Mouse (Mus musculus): ENCODE data around the gene H6pd. TPM values are rescaled to one million over a fixed set of nuclear protein-coding genes. Genes with fewer than 3 reads are reported as not detected.

Gene H6pd
- total RNA-seq, 2 experiments from 2014 or later, result 43.2 to 49.2 TPM

GRCm38 (mm10) chr4:150023518-150023917 is 14.7 kb upstream of the H6pd start:
- no peak for DNase-seq

DNA sequence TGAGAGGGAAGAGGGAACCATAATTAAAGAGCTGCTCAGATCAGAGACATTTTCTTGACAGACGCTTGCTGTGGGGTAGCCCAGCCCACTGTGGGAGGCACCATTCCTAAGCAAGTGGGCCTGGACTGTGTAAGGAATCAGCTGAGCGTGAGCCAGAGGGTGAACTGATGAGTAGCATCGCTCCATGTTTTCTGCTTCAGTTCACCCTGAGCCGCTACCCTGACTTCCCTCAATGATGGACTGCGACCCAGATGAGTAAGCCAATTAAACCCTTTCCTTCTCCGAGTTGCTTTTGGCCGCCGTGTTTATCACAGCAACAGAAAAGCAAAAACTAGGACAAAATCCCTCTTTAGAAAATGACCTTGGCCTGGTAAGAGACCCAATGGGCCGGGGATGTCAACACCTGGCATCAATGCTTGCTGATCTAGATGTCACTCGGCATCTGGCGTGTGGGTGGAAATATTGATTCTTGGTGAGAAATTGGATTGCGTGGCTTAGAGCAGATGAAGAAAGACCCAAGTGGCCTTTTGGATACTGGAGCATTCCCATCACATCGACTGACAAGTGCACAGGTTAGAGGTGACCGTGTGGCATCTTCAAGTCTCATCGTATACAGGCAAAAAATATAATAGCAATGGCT is 11.0 kb upstream of the H6pd start:
- no peak for DNase-seq

DNA sequence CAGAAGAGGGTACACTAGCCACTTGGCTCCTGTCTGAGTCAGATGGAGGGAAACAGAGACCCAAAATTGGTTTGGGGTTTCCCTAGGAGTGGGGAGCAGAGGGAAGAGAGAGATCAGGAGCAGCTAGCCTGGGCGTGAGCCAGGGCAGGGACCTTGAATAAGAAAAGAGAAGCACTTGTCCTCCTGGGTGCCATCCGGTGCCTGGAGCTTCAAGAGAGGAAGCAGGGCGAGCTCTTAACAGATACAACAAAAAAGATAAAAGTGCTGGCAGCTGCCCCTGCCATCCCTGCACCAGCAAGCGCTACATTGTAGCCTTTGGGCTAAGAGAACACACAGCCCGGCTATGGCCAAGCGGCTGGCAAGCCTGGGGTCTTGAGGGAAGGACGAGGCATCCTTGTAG is 6.6 kb upstream of the H6pd start:
- DNase-seq, result no peak

GRCm38 (mm10) chr4:150014378-150015091 is 5.7 kb upstream of the H6pd start:
- DNase-seq, result no peak

DNA sequence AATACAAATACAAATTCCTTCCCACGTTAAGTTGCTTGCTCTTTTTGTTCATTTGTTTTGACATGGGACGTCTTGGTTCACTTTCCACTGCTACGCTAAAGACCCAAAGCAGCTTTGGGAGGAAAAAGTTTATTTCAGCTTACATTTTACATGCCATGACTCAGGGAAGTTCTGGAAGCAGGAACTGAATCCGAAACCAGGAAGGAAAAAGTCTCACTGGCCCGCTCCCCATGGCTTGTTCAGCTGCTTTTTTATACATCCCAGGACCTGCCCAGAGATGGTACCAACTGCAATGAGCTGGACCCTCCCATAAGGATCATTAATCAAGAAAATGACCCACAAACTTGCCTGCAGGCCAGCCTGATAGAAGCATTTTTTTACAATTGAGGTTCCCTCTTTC is 5.0 kb upstream of the H6pd start:
- DNase-seq, result no peak

DNA sequence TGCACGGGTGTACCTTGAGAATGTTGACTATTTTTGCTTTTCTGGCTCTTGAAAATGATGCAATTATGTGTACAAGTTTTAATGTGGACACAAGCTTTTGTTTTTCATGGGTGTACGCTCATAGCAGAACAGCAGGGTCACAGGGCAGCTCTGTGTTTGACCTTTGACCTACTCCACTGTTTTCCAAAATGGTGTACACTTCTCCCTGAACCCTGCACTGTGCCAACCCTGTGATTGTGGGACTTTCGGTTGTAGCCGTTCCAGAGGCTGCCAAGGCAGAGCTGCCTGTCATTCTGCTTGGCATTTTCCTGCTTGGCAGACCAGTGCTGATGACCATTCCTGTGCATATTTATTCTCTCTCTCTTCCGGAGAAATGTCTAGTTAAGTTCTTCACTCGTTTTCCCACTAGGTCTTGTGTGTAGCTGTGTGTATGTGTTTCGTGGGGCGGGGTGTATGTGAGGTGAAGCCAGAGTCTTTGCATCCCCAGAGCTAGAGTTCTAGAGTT is 4.4 kb upstream of the H6pd start:
- no peak for DNase-seq

- DNase-seq, result no peak
Observed at GRCm38 (mm10) chr4:150012322-150012723, 3.5 kb upstream of the H6pd start.

DNA sequence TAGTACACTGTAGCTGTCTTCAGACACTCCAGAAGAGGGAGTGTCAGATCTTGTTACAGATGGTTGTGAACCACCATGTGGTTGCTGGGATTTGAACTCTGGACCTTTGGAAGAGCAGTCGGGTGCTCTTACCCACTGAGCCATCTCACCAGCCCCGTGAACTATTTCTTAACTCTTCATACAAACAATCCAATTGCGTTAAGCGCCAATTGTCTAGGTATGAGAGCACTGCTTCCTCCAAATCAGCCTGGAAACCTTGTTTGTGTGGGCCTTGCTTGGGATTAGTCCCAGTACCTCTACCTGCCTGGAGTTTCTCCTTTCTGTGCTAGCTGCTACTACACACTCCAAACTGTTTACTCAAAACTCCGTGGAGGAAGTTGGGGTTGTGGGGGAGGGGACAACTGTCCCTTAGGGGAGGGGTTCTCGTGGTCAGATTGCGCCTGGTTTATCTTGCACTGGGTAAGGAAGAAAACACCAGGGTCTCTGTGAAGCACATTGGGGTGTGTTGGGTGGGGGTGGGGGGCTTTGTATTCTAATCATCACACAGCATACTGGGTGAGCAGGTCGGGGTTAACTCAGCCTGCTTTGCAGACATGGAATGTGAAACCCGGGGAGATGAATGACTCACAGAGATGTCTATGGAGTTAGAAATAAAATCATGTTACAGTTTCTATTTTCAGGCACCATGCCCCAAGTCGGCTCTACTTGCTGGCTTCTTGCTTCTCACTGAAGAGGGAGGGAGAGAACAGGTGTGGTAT is 2.9 kb upstream of the H6pd start:
- DNase-seq, result no peak

- no peak for DNase-seq
Observed at GRCm38 (mm10) chr4:150010054-150010730, 1.4 kb upstream of the H6pd start.

DNA sequence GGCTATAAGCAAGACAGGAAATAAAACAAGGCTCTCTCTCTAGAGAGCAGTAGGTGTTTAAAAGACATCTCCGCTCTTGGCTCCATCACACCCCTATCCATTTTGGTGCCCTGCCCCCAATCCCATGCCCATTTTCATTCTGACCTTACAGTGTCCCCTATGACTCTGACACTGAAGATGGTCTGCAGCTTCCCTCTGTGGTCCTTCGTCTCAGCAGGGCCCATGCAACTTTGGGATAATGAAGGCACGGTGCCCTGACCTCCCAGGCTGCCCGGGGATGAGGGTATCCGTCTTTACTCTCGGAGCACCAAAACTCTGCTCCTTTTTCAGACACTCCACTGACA is 736 bp upstream of the H6pd start:
- DNase-seq, result no peak

DNA sequence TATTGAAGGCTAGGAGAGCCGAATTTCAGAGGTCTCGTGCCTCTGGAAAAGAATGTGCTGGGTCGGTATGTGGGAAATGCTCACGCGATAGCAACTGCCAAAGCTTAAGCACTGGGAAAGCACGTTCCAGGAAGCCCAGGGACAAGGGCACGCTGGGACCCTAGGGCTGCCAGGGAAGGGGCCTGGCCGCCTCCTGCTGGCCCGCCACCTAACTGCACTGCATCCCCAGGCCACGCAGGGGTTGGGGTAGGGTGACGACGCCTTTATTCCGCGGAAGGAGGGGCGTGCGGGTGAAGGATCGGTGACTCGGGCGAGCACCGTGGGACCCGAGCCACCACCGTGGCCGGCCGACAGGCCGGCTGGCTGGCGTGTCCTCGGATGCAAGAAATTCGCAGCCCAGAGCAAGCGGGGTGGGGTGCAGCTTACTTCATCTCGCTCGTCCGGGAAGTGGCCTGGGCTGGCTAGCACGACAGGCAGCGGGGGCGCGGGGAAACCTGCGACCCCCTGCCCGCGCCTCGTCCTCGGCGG is 434 bp downstream of the H6pd start:
- peak; percentile 89 for DNase-seq

DNA sequence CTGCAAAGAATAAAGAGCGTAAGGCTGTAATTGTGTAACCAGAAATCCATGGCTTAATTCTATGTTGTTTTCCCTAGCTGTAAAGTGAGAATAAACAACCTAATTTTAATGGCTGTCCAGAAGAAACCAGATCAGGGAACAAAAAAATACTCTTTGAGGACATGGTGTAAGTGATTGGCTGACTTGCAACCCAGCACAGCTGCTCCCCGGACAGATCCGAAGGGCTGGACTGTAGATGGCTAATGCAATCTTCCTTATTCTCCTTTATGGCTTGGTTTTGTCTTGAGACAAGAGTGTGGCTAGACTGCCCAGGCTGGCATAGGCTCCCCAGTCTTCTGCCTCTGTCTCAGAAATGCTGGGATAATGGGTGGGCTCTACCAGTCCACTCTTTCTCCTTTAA is 1.4 kb downstream of the H6pd start:
- no peak for DNase-seq

- no peak for DNase-seq
Observed at GRCm38 (mm10) chr4:150006991-150007390, 1.8 kb downstream of the H6pd start.

- DNase-seq, result no peak
Observed at GRCm38 (mm10) chr4:150006122-150006854, 2.5 kb downstream of the H6pd start.

GRCm38 (mm10) chr4:150005231-150005630 is 3.6 kb downstream of the H6pd start:
- no peak for DNase-seq

DNA sequence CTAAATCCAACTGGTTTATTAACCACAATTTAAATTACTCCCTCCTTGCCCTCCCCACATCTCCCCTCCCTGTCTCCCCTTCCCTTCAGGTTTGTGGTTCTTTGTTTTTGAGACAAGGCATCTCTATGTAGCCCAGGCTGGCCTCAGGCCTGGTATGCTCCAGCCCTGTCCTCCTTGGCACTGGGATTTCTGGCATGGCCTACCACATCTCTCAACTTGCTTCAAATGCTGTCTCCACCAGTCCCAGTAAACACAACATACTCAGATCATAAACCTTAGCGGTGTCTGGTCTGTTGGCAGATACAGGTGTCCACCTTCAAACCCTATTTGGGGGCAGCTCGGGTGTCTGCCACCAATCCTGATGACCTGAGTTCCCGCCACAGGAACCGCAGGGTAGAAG is 5.2 kb downstream of the H6pd start:
- no peak for DNase-seq

- peak; percentile 67 for DNase-seq
Observed at GRCm38 (mm10) chr4:150003021-150003580, 5.7 kb downstream of the H6pd start.

- peak; percentile 40 for DNase-seq
Observed at GRCm38 (mm10) chr4:150002021-150002528, 6.7 kb downstream of the H6pd start.

DNA sequence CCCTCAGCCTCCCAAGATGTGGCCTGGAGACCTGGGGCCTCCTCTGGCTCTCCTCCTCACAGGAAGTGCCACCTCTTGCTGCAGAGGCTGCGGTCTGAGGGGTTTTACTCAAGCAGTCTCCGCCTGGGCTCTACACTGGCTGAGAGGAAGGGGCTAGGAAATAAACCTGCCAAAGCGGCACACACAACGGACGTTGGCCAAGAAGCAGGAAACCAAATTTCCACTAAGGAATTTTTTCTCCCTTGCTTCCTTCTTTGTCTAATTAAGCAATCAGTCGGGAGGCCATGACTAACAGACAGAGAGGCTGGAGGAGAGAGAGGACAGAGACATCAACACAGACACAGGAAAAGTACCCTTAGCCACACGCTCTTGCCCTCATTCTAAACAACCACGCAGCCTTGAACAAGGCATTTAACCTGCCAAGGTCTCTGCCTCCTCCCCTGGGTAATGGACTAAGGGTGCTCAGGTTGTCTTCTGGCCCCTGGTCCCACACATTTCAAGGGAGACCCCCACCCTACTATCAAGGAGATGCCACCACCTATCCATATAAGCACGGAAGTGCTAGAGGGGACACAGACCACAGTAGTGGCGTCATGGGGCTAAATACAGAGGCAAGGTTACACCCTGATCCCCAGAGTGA is 7.5 kb downstream of the H6pd start:
- DNase-seq, result no peak

GRCm38 (mm10) chr4:149999931-150000555 is 8.8 kb downstream of the H6pd start:
- no peak for DNase-seq

Data from gastrocnemius, postnatal 25 days (tissue).